Mouse (Mus musculus) embryonic fibroblast, embryonic 13.5 days (primary cell): ENCODE results near the gene Cnp. TPM values are rescaled to one million over a fixed set of nuclear protein-coding genes. Genes with fewer than 3 reads are reported as not detected.

ENCODE experiments used
- H3K27ac ChIP-seq: 2 replicates; pipeline ENCODE4 v1.5.1; 2012; ENCODE audit warnings: low read length, control low read depth, inconsistent platforms; ENCODE audit not compliant: insufficient read depth
- H3K4me1 ChIP-seq: 2 replicates; pipeline ENCODE4 v1.6.1; 2011; ENCODE audit warnings: low read length; ENCODE audit not compliant: control insufficient read depth, insufficient read depth
- H3K4me3 ChIP-seq: 2 replicates; pipeline ENCODE4 v1.5.1; 2011; ENCODE audit warnings: mild to moderate bottlenecking, control low read depth, low read length; ENCODE audit not compliant: insufficient read depth
- CTCF ChIP-seq: IDR thresholded peaks from 2 replicates; pipeline ENCODE4 v1.5.1; 2011; ENCODE audit warnings: mild to moderate bottlenecking, control low read depth, low read length, moderate library complexity, borderline replicate concordance; ENCODE audit not compliant: insufficient read depth
- POLR2A ChIP-seq: IDR thresholded peaks from 2 replicates; pipeline ENCODE4 v1.6.1; 2011; ENCODE audit warnings: low read depth, mild to moderate bottlenecking, control low read depth, low read length, moderate library complexity
- polyA plus RNA-seq: library from polyadenylated mRNA; stranded (reverse); fragments of >200 nt; gene quantifications from 2 replicates; pipeline ENCODE4 v1.2.4, GENCODE M21; 2011; ENCODE audit warnings: low read depth; ENCODE audit not compliant: missing spikeins, insufficient read length

Cnp gene
- polyA plus RNA-seq, 1 experiment: 10.1 TPM

GRCm38 (mm10) chr11:100535996-100536395 is 38.7 kb upstream of the Cnp start:
- no peak overlapping the region for H3K27ac ChIP-seq
- TF ChIP-seq POLR2A (no peak), CTCF (no peak)

GRCm38 (mm10) chr11:100536466-100536865 is 38.2 kb upstream of the Cnp start:
- Histone ChIP-seq H3K27ac (no peak overlapping the region), H3K4me1 (no peaks in the 10 kb centered on the region), H3K4me3 (no peak overlapping the region)
- TF ChIP-seq CTCF: no peak
- no peak for TF ChIP-seq POLR2A

More at GRCm38 (mm10) chr11:100535996-100536395, 38.7 kb upstream of the Cnp start:
- Histone ChIP-seq H3K4me3 (no peak overlapping the region), H3K4me1 (no peaks in the 10 kb centered on the region)

GRCm38 (mm10) chr11:100540966-100541365 is 33.7 kb upstream of the Cnp start:
- no peak overlapping the region for H3K27ac ChIP-seq
- TF ChIP-seq POLR2A (no peak), CTCF (no peak)
- no peak overlapping the region for H3K4me3 ChIP-seq
- H3K4me1 ChIP-seq: 0 out of 2 replicates have a peak, but pooled peaks cover 2% of the 10 kb centered on the region

DNA sequence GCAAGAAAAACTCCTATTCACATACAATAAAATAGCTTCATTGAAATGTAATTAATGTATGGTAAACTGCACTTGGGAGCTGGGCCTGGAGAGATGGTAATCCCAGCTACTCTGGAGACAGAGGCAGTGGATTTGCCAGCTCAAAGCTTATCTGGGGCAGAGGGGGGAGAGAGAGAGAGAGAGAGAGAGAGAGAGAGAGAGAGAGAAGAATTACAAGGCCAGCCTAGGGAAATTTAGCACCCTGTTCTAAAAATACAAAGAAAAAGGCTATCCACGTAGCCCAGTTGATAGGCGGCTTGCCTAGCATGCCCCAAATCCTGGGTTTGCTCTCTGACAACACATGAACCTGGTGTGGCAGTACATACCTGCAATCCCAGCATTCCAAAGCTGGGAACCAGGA is 33.1 kb upstream of the Cnp start:
- Histone ChIP-seq H3K27ac (no peak overlapping the region), H3K4me3 (no peak overlapping the region), H3K4me1 (0 out of 2 replicates have a peak, but pooled peaks cover 2% of the 10 kb centered on the region)
- TF ChIP-seq POLR2A: no peak
- no peak for TF ChIP-seq CTCF

GRCm38 (mm10) chr11:100544832-100545745 is 29.6 kb upstream of the Cnp start, which contains the start of gene Ttc25:
Gene Ttc25, plus strand, starts transcription at chr11:100545607.
- TF ChIP-seq CTCF: no peak
- TF ChIP-seq POLR2A: peak; percentile 95

GRCm38 (mm10) chr11:100545746-100546085 is 29.0 kb upstream of the Cnp start:
- TF ChIP-seq CTCF (no peak), POLR2A (no peak)
- Histone ChIP-seq H3K27ac (no peak overlapping the region), H3K4me3 (peak overlapping the region; percentile 50), H3K4me1 (0 out of 2 replicates have a peak, but pooled peaks cover 2% of the 10 kb centered on the region)

More at GRCm38 (mm10) chr11:100544832-100545745, 29.6 kb upstream of the Cnp start, which contains the start of gene Ttc25:
- H3K4me3 ChIP-seq: peak within 1 kb of the TSS; percentile 50
- 0 out of 2 replicates have a peak, but pooled peaks cover 2% of the 10 kb centered on the region for H3K4me1 ChIP-seq
- H3K27ac ChIP-seq: no peak within 1 kb of the TSS

- no peak for TF ChIP-seq CTCF
- no peak for TF ChIP-seq POLR2A
- no peak overlapping the region for H3K27ac ChIP-seq
- H3K4me1 ChIP-seq: 0 out of 2 replicates have a peak, but pooled peaks cover 2% of the 10 kb centered on the region
These were observed 27.7 kb upstream of the Cnp start for GRCm38 (mm10) chr11:100546955-100547354.

DNA sequence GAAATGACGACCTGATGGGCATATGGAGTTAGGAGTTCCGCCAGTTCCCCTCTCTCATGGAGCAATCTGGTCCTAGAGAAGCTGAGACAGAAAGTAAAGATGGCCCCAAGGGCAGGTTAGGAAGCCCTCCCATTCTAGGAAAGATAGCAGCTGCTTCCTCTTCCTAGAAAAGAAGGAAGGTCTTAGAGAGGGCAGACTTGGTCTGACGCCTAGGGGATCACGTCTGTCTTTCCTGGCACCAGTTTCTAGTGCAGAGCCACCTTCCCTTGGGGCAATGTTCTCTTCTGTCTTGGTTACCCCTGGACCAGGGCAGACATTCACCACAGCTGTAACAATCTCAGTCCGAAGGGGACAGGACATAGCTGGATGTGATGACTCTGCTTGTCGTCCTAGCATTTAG is 26.6 kb upstream of the Cnp start:
- Histone ChIP-seq H3K4me1 (0 out of 2 replicates have a peak, but pooled peaks cover 2% of the 10 kb centered on the region), H3K4me3 (no peak overlapping the region), H3K27ac (no peak overlapping the region)
- TF ChIP-seq CTCF (no peak), POLR2A (no peak)

More at GRCm38 (mm10) chr11:100546955-100547354, 27.7 kb upstream of the Cnp start:
- no peak overlapping the region for H3K4me3 ChIP-seq

- TF ChIP-seq POLR2A (no peak), CTCF (no peak)
- Histone ChIP-seq H3K4me1 (0 out of 2 replicates have a peak, but pooled peaks cover 2% of the 10 kb centered on the region), H3K4me3 (no peak overlapping the region), H3K27ac (no peak overlapping the region)
These were observed 25.2 kb upstream of the Cnp start for GRCm38 (mm10) chr11:100549466-100549865.

- no peak overlapping the region for H3K27ac ChIP-seq
- TF ChIP-seq POLR2A (no peak), CTCF (no peak)
- H3K4me1 ChIP-seq: no peaks in the 10 kb centered on the region
- no peak overlapping the region for H3K4me3 ChIP-seq
These were observed 24.6 kb upstream of the Cnp start for GRCm38 (mm10) chr11:100550101-100550500.
